Mouse (Mus musculus): Measurements from ENCODE around the gene A730046J19Rik.

DNA sequence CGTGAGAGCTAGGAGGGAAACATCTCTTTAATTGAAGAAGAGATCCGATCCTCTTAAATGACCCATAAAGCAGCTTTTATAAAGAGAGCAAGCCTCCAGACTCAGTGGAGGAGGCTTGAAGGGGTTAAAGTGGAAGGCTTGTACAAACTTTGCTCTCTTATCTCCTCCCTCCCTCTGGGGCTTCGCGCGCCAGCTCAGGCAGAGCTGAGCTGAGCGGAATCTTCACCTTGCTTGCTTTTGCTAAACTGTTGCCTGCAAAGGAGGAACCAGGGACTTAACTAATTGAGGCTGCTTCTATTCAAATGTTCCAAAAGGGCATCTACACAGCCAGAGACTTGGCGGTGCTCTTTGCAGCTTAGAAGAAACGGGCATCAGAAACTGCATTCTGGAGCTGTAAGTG is at the start of gene A730046J19Rik:
- TF ChIP-seq POLR2A (IDR thresholded peaks at IDR 0.05; ENCODE audit: extremely low read depth, insufficient read depth, low read length) (no peak), CTCF (IDR thresholded peaks at IDR 0.05; ENCODE audit: low read depth, low read length) (no peak)
